Mouse (Mus musculus): ENCODE results near the gene Ubac1. TPM values are rescaled to one million over a fixed set of nuclear protein-coding genes. Genes with fewer than 3 reads are reported as not detected.

Gene Ubac1
- polyA plus RNA-seq, 1 experiment from 2014 or later, result 410 TPM

- Histone ChIP-seq H3K27me3 (ENCODE audit: control insufficient read depth, insufficient read depth, low read depth, low read length) (no peaks in the 10 kb centered on the region), H3K4me3 (ENCODE audit: low read depth, low read length) (no peak overlapping the region), H3K9me3 (replicated peaks; ENCODE audit: control insufficient read depth, low read length) (no peaks in the 10 kb centered on the region), H3K4me1 (ENCODE audit: control insufficient read depth, low read depth, low read length) (peaks cover 8% of the 10 kb centered on the region), H3K4me2 (ENCODE audit: low read depth, low read length) (no peak overlapping the region), H3K27ac (ENCODE audit: low read length) (no peak overlapping the region), H3K9ac (ENCODE audit: low read depth, low read length) (no peak overlapping the region), H3K36me3 (ENCODE audit: control insufficient read depth, insufficient read depth) (no peaks in the 10 kb centered on the region)
- 62% methylated on average over 5 of the region's 5 CpGs for WGBS (ENCODE audit: insufficient replicate concordance)
- ATAC-seq (ENCODE audit: low read depth), result no peak
Observed at GRCm38 (mm10) chr2:26056226-26056625, 34.7 kb upstream of the Ubac1 start.

GRCm38 (mm10) chr2:26055747-26056102, 34.2 kb upstream of the Ubac1 start:
- H3K27ac ChIP-seq (ENCODE audit: low read length), result no peak overlapping the region

GRCm38 (mm10) chr2:26055046-26055746, 33.6 kb upstream of the Ubac1 start:
- 43% methylated on average over 8 of the region's 8 CpGs for WGBS (ENCODE audit: insufficient replicate concordance)

More at GRCm38 (mm10) chr2:26055747-26056102, 34.2 kb upstream of the Ubac1 start:
- no peak for ATAC-seq (ENCODE audit: low read depth)
- Histone ChIP-seq H3K36me3 (ENCODE audit: control insufficient read depth, insufficient read depth) (no peaks in the 10 kb centered on the region), H3K4me2 (ENCODE audit: low read depth, low read length) (no peak overlapping the region), H3K4me1 (ENCODE audit: control insufficient read depth, low read depth, low read length) (peaks cover 4% of the 10 kb centered on the region), H3K9me3 (replicated peaks; ENCODE audit: control insufficient read depth, low read length) (no peaks in the 10 kb centered on the region), H3K4me3 (ENCODE audit: low read depth, low read length) (no peak overlapping the region), H3K27me3 (ENCODE audit: control insufficient read depth, insufficient read depth, low read depth, low read length) (no peaks in the 10 kb centered on the region), H3K9ac (ENCODE audit: low read depth, low read length) (no peak overlapping the region)
- WGBS (ENCODE audit: insufficient replicate concordance), result 61% methylated on average over 2 of the region's 2 CpGs

GRCm38 (mm10) chr2:26052806-26053205, 31.3 kb upstream of the Ubac1 start:
- H3K27ac ChIP-seq (ENCODE audit: low read length), result no peak overlapping the region
- no peaks in the 10 kb centered on the region for H3K36me3 ChIP-seq (ENCODE audit: control insufficient read depth, insufficient read depth)
- 50% methylated on average over 4 of the region's 4 CpGs for WGBS (ENCODE audit: insufficient replicate concordance)

More at GRCm38 (mm10) chr2:26055046-26055746, 33.6 kb upstream of the Ubac1 start:
- no peak overlapping the region for H3K9ac ChIP-seq (ENCODE audit: low read depth, low read length)
- H3K9me3 ChIP-seq (replicated peaks; ENCODE audit: control insufficient read depth, low read length), result no peaks in the 10 kb centered on the region
- H3K4me2 ChIP-seq (ENCODE audit: low read depth, low read length), result no peak overlapping the region
- ATAC-seq (ENCODE audit: low read depth), result peak; percentile 70
- no peaks in the 10 kb centered on the region for H3K36me3 ChIP-seq (ENCODE audit: control insufficient read depth, insufficient read depth)
- H3K4me3 ChIP-seq (ENCODE audit: low read depth, low read length), result no peak overlapping the region
- H3K4me1 ChIP-seq (ENCODE audit: control insufficient read depth, low read depth, low read length), result no peaks in the 10 kb centered on the region
- H3K27ac ChIP-seq (ENCODE audit: low read length), result no peak overlapping the region
- no peaks in the 10 kb centered on the region for H3K27me3 ChIP-seq (ENCODE audit: control insufficient read depth, insufficient read depth, low read depth, low read length)

GRCm38 (mm10) chr2:26048816-26049215, 27.3 kb upstream of the Ubac1 start:
- WGBS (ENCODE audit: insufficient replicate concordance), result 15% methylated on average over 5 of the region's 5 CpGs
- peak; percentile 63; the same call in 1 of the 2 replicates for ATAC-seq (ENCODE audit: low read depth)
- H3K27me3 ChIP-seq (ENCODE audit: control insufficient read depth, insufficient read depth, low read depth, low read length), result no peaks in the 10 kb centered on the region
- no peaks in the 10 kb centered on the region for H3K9me3 ChIP-seq (replicated peaks; ENCODE audit: control insufficient read depth, low read length)
- peaks cover 7% of the 10 kb centered on the region for H3K4me1 ChIP-seq (ENCODE audit: control insufficient read depth, low read depth, low read length)
- no peak overlapping the region for H3K9ac ChIP-seq (ENCODE audit: low read depth, low read length)
- H3K4me2 ChIP-seq (ENCODE audit: low read depth, low read length), result no peak overlapping the region
- H3K4me3 ChIP-seq (ENCODE audit: low read depth, low read length), result no peak overlapping the region
- no peaks in the 10 kb centered on the region for H3K36me3 ChIP-seq (ENCODE audit: control insufficient read depth, insufficient read depth)
- no peak overlapping the region for H3K27ac ChIP-seq (ENCODE audit: low read length)

More at GRCm38 (mm10) chr2:26052806-26053205, 31.3 kb upstream of the Ubac1 start:
- Histone ChIP-seq H3K27me3 (ENCODE audit: control insufficient read depth, insufficient read depth, low read depth, low read length) (no peaks in the 10 kb centered on the region), H3K9me3 (replicated peaks; ENCODE audit: control insufficient read depth, low read length) (no peaks in the 10 kb centered on the region), H3K9ac (ENCODE audit: low read depth, low read length) (no peak overlapping the region), H3K4me2 (ENCODE audit: low read depth, low read length) (no peak overlapping the region), H3K4me3 (ENCODE audit: low read depth, low read length) (no peak overlapping the region), H3K4me1 (ENCODE audit: control insufficient read depth, low read depth, low read length) (peaks cover 7% of the 10 kb centered on the region)
- no peak for ATAC-seq (ENCODE audit: low read depth)

- H3K36me3 ChIP-seq (ENCODE audit: control insufficient read depth, insufficient read depth), result no peaks in the 10 kb centered on the region
- no peak overlapping the region for H3K9ac ChIP-seq (ENCODE audit: low read depth, low read length)
- no peak overlapping the region for H3K4me3 ChIP-seq (ENCODE audit: low read depth, low read length)
- ATAC-seq (ENCODE audit: low read depth), result no peak
- no peaks in the 10 kb centered on the region for H3K9me3 ChIP-seq (replicated peaks; ENCODE audit: control insufficient read depth, low read length)
- no peak overlapping the region for H3K27ac ChIP-seq (ENCODE audit: low read length)
- peaks cover 15% of the 10 kb centered on the region for H3K4me1 ChIP-seq (ENCODE audit: control insufficient read depth, low read depth, low read length)
- WGBS (ENCODE audit: insufficient replicate concordance), result 78% methylated on average over 9 of the region's 9 CpGs
- H3K27me3 ChIP-seq (ENCODE audit: control insufficient read depth, insufficient read depth, low read depth, low read length), result no peaks in the 10 kb centered on the region; the same call in 1 of the 2 replicates
- no peak overlapping the region for H3K4me2 ChIP-seq (ENCODE audit: low read depth, low read length)
Observed at GRCm38 (mm10) chr2:26044216-26044615, 22.7 kb upstream of the Ubac1 start.

- peak; percentile 57 for ATAC-seq (ENCODE audit: low read depth)
- no peak overlapping the region for H3K4me3 ChIP-seq (ENCODE audit: low read depth, low read length)
- H3K9ac ChIP-seq (ENCODE audit: low read depth, low read length), result no peak overlapping the region
- no peaks in the 10 kb centered on the region for H3K9me3 ChIP-seq (replicated peaks; ENCODE audit: control insufficient read depth, low read length)
- no peaks in the 10 kb centered on the region for H3K36me3 ChIP-seq (ENCODE audit: control insufficient read depth, insufficient read depth)
- 62% methylated on average over 3 of the region's 3 CpGs for WGBS (ENCODE audit: insufficient replicate concordance)
- no peak overlapping the region for H3K27ac ChIP-seq (ENCODE audit: low read length)
- H3K27me3 ChIP-seq (ENCODE audit: control insufficient read depth, insufficient read depth, low read depth, low read length), result no peaks in the 10 kb centered on the region; the same call in 1 of the 2 replicates
- peaks cover 23% of the 10 kb centered on the region for H3K4me1 ChIP-seq (ENCODE audit: control insufficient read depth, low read depth, low read length)
- H3K4me2 ChIP-seq (ENCODE audit: low read depth, low read length), result no peak overlapping the region
Observed at GRCm38 (mm10) chr2:26042603-26043002, 21.1 kb upstream of the Ubac1 start.

GRCm38 (mm10) chr2:26041163-26041810, 19.7 kb upstream of the Ubac1 start:
- ATAC-seq (ENCODE audit: low read depth), result no peak
- Histone ChIP-seq H3K9ac (ENCODE audit: low read depth, low read length) (no peak overlapping the region), H3K27me3 (ENCODE audit: control insufficient read depth, insufficient read depth, low read depth, low read length) (no peaks in the 10 kb centered on the region; the same call in 1 of the 2 replicates), H3K4me1 (ENCODE audit: control insufficient read depth, low read depth, low read length) (peaks cover 36% of the 10 kb centered on the region), H3K27ac (ENCODE audit: low read length) (no peak overlapping the region), H3K4me2 (ENCODE audit: low read depth, low read length) (no peak overlapping the region), H3K9me3 (replicated peaks; ENCODE audit: control insufficient read depth, low read length) (no peaks in the 10 kb centered on the region), H3K36me3 (ENCODE audit: control insufficient read depth, insufficient read depth) (no peaks in the 10 kb centered on the region), H3K4me3 (ENCODE audit: low read depth, low read length) (no peak overlapping the region)
- WGBS (ENCODE audit: insufficient replicate concordance), result 19% methylated on average over 14 of the region's 14 CpGs

- Histone ChIP-seq H3K27me3 (ENCODE audit: control insufficient read depth, insufficient read depth, low read depth, low read length) (no peaks in the 10 kb centered on the region; the same call in 1 of the 2 replicates), H3K4me3 (ENCODE audit: low read depth, low read length) (no peak overlapping the region), H3K4me1 (ENCODE audit: control insufficient read depth, low read depth, low read length) (peaks cover 47% of the 10 kb centered on the region), H3K4me2 (ENCODE audit: low read depth, low read length) (no peak overlapping the region), H3K9ac (ENCODE audit: low read depth, low read length) (no peak overlapping the region), H3K9me3 (replicated peaks; ENCODE audit: control insufficient read depth, low read length) (no peaks in the 10 kb centered on the region), H3K36me3 (ENCODE audit: control insufficient read depth, insufficient read depth) (no peaks in the 10 kb centered on the region), H3K27ac (ENCODE audit: low read length) (no peak overlapping the region)
- WGBS (ENCODE audit: insufficient replicate concordance), result 76% methylated on average over 14 of the region's 14 CpGs
- no peak for ATAC-seq (ENCODE audit: low read depth)
Observed at GRCm38 (mm10) chr2:26039951-26040350, 18.4 kb upstream of the Ubac1 start.
